In the genomic region with DNA sequence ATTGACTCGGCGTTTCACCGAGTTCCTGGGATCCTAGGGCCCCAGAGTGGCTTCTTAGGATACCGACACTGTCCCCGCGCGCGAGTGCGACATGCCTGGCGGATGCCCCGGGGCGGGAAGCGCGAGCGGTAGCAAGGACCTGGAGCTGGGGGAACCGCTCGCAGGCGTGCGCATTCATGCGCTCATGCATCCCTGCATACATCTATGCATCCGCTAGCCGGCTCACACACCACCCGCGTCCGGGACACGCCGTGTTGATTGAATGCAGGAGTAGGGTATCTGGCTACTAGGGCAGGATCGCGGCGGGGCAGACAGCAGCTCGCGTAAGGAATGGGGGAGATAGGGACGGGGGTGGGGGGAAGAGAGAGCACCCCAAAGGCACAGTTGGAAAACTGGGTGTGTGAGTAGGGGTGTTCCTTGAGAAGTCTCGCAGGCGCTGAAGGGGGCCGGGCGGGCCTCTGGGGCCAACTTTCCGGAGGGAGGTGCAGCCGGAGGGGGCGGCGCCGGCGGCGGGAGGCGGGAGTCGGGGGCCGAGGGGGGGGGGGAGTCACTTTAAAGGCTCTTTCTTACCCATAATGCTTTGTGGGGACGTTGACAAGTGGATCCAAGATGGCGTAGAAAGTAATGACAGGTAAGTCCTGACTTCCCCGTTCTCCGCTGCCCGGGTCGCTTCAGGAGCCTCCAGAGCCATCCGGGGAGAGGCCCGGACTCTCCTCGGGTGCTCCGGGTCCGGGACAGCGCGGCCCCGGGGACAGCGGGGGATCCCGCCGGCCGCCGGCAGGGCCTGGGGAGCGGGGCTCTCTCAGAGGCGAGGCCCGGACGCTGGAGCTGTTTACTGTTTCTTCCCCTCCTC, we compare ENCODE assay signal across 1 mouse cellular context.
TF ChIP-seq lines count a peak whose summit lies in the region.

TSS of gene Helz (plus strand) at position 580 of the 853 bp plus-strand sequence.

TF ChIP-seq in CH12.LX, 34 proteins besides CTCF, POLR2A, EP300 and RAD21:
- TF ChIP-seq GABPA (IDR thresholded peaks at IDR 0.05; ENCODE audit: insufficient replicate concordance, low read depth, low read length) (no peak), ETS1 (conservative IDR thresholded peaks at IDR 0.05; ENCODE audit: low read depth, low read length) (no peak), TBP (conservative IDR thresholded peaks at IDR 0.05; ENCODE audit: low read depth, low read length) (peak; percentile 91), USF1 (IDR thresholded peaks at IDR 0.05; ENCODE audit: low read depth, low read length) (no peak), CHD2 (IDR thresholded peaks at IDR 0.05; ENCODE audit: low read length) (peak; percentile 21; the same call in 1 of the 2 replicates), NELFE (IDR thresholded peaks at IDR 0.05; ENCODE audit: low read depth, low read length) (peak; percentile 88), MAZ (IDR thresholded peaks at IDR 0.05; ENCODE audit: low read depth, low read length) (peak; percentile 82), POLR2AphosphoS2 (IDR thresholded peaks at IDR 0.05; ENCODE audit: low read depth, low read length) (no peak; the same call in 1 of the 2 replicates), ZMIZ1 (IDR thresholded peaks at IDR 0.05; ENCODE audit: low read depth, low read length) (peak; percentile 68), ZKSCAN1 (IDR thresholded peaks at IDR 0.05; ENCODE audit: borderline replicate concordance, low read depth, low read length) (no peak), MXI1 (IDR thresholded peaks at IDR 0.05; ENCODE audit: low read depth, low read length) (peak; percentile 73), CHD1 (IDR thresholded peaks at IDR 0.05; ENCODE audit: low read depth, low read length) (no peak), MEF2A (IDR thresholded peaks at IDR 0.05; ENCODE audit: borderline replicate concordance, low read depth, low read length) (no peak), IRF4 (IDR thresholded peaks at IDR 0.05; ENCODE audit: low read depth, low read length) (no peak), BHLHE40 (IDR thresholded peaks at IDR 0.05; ENCODE audit: low read depth, low read length) (no peak), ELF1 (IDR thresholded peaks at IDR 0.05; ENCODE audit: low read depth, low read length) (no peak), KAT2A (IDR thresholded peaks at IDR 0.05; ENCODE audit: insufficient replicate concordance, low read length) (0 out of 2 replicates have a peak, but pooled peaks have one; percentile 52), HCFC1 (IDR thresholded peaks at IDR 0.05; ENCODE audit: low read depth, low read length) (peak; percentile 71), MAX (IDR thresholded peaks at IDR 0.05; ENCODE audit: low read length) (peak; percentile 4; the same call in 1 of the 2 replicates), JUND (conservative IDR thresholded peaks at IDR 0.05; ENCODE audit: low read depth, low read length) (no peak), USF2 (conservative IDR thresholded peaks at IDR 0.05; ENCODE audit: low read depth, low read length) (no peak), JUN (IDR thresholded peaks at IDR 0.05; ENCODE audit: insufficient read depth, low read depth, low read length) (no peak), MAFK (IDR thresholded peaks at IDR 0.05; ENCODE audit: insufficient replicate concordance, low read length) (no peak), NRF1 (IDR thresholded peaks at IDR 0.05; ENCODE audit: low read depth, low read length) (peak; percentile 53; the same call in 1 of the 2 replicates), PAX5 (IDR thresholded peaks at IDR 0.05; ENCODE audit: low read length) (no peak), SIN3A (IDR thresholded peaks at IDR 0.05; ENCODE audit: low read length) (peak; percentile 78), ZC3H11A (IDR thresholded peaks at IDR 0.05; ENCODE audit: low read depth, low read length) (no peak), RCOR1 (conservative IDR thresholded peaks at IDR 0.05; ENCODE audit: low read depth, low read length) (no peak), SMC3 (IDR thresholded peaks at IDR 0.05; ENCODE audit: low read depth, low read length) (no peak), TCF12 (IDR thresholded peaks at IDR 0.05; ENCODE audit: low read depth, low read length) (peak; percentile 86), ZNF384 (IDR thresholded peaks at IDR 0.05; ENCODE audit: low read depth, low read length) (no peak), MYC (IDR thresholded peaks at IDR 0.05; ENCODE audit: low read depth, low read length) (no peak), UBTF (IDR thresholded peaks at IDR 0.05; ENCODE audit: low read depth, low read length) (no peak; the same call in 1 of the 2 replicates), E2F4 (IDR thresholded peaks at IDR 0.05; ENCODE audit: insufficient replicate concordance, low read depth, low read length) (no peak)
TF ChIP-seq in CH12.LX: peak in this region for 12.
